Mouse (Mus musculus): ENCODE results near the gene Gpr139.

The Gpr139 gene

GRCm38 (mm10) chr7:119184341-119185143 lies at the start of gene Gpr139:
Gpr139 (minus strand) TSS chr7:119184603.
- no peak for DNase-seq (ENCODE audit: low read depth, low spot score)

- no peak for DNase-seq (ENCODE audit: low read depth, low spot score)
Measured at GRCm38 (mm10) chr7:119230971-119231370, 46.6 kb upstream of the Gpr139 start.

- DNase-seq (ENCODE audit: low read depth, low spot score), result no peak
Measured at GRCm38 (mm10) chr7:119222706-119223105, 38.3 kb upstream of the Gpr139 start.

DNA sequence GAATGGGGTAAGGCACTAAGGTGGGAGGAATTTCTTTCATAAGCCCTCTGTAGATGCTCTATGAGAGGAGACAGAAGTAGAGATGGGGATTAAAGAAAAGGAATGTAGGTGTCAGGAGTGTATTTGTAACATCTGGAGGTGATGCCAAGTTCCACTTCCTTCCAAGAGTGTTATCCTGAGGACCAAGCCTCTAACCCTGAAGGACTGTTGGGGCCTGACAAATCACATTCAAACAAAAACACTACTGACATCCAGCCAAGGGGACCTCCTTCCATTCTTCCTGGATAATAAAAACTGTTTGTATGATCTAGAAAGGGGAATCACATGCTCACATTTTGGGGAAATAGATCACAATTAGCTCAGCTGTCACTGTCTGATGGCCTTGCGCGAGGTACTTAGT lies 34.7 kb upstream of the Gpr139 start:
- no peak for DNase-seq (ENCODE audit: low read depth, low spot score)

GRCm38 (mm10) chr7:119207251-119207650 lies 22.8 kb upstream of the Gpr139 start:
- DNase-seq (ENCODE audit: low read depth, low spot score), result no peak

- no peak for DNase-seq (ENCODE audit: low read depth, low spot score)
Measured at GRCm38 (mm10) chr7:119186374-119186773, 2.0 kb upstream of the Gpr139 start.

GRCm38 (mm10) chr7:119185181-119185940 lies 958 bp upstream of the Gpr139 start:
- DNase-seq (ENCODE audit: low read depth, low spot score), result no peak

DNA sequence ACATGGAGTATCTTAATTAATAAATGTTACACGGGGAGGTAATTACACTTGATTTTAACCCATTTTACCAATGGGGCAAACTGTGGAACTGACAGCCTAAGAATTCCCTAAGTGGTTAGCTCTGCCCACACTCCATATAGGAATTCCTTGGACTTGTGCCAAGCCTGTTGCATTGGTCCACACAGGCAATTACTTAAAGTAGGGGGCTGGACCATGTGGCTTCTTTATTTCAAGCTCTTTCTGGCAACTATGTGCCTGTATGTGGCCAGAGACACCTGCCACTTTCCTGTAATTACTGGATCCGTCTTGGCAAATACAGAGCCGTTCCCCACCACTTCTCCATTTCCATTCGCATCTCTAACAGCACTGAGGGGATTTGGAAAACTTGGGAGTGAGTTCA lies 3.4 kb downstream of the Gpr139 start:
- DNase-seq (ENCODE audit: low read depth, low spot score), result no peak

DNA sequence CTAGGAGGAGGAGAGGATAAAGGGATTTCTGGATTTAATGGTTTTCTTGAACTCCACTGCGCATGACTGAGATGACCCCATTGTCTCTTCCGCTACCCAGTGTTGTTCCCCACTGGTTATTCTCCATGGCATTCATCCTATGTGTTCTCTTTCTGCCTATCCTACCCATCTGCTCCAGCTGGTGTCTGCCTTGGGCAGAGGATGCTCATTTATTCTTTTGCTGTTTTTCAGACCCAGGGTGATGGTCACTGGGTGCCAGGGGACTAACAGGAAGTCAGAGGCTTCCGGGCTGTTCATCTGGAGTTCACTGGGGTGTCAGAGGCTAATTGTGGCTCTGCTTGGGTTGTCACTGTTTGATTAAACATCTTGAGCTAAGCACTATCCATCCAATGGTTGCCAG lies 24.4 kb downstream of the Gpr139 start:
- no peak for DNase-seq (ENCODE audit: low read depth, low spot score)

GRCm38 (mm10) chr7:119111771-119112170 lies 72.6 kb downstream of the Gpr139 start:
- DNase-seq (ENCODE audit: low read depth, low spot score), result no peak

DNA sequence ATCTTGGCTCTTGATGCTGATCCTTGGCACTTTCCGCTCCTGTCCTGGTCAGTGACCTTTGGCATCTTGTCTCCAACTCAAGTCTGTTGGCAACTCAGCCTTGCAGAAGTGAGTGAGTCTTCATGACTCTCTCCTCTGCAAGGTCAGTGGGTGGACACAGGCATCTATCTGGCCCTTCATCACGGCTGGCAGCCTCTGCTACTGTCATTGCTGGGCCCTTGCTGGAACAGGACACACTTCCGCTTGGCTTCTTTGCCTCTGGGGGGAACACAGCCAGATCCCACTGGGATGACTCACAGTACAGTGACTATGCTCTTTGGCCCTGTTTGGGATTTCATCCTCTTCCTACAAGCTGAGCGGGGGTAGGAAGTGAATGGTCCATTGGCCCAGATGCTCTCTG lies 78.5 kb downstream of the Gpr139 start:
- DNase-seq (ENCODE audit: low read depth, low spot score), result no peak

DNA sequence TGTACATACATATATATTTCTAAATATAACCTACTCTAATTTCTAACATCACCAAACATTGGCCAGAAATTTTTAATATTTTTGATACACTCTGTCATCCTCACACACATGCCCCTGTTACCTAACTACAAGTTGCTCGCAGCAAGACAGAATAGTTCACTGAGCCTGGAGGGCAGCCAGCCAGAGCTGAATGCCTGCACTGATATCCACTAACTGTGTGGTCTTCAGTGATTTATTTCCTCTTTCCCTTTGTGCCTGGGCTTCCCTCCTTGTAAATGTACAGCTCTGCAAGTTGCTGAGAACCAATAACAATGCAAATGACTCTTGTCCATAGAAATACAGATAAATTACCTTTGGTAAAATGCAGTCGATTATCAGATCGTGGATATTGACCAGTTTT lies 87.8 kb downstream of the Gpr139 start:
- no peak for DNase-seq (ENCODE audit: low read depth, low spot score)

All from CD4-positive, CD25-positive, alpha-beta regulatory T cell, adult 2 months (primary cell).